Mouse (Mus musculus): ENCODE results near the gene Gm11027. TPM values are rescaled to one million over a fixed set of nuclear protein-coding genes. Genes with fewer than 3 reads are reported as not detected.

Gene Gm11027
- polyA plus RNA-seq, 1 experiment: not detected

DNA sequence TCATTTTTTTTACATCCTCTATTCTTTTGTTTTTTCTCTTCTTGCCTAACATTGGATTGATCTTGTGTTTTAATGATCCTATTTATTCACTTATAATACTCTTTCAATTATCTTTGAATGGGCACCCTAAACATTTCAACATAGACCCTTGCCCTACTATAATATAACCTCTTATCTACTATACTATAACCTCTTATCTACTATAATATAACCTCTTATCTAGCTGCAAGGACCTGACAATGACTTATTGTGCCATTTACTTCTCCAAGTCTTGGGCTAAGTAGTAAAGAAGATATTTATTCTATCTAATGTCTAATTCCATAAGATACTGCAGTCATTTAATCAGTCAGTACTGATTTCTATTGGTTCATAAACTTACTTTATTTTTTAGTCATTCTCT lies 36.8 kb upstream of the Gm11027 start:
- H3K27me3 ChIP-seq (ENCODE audit: control insufficient read depth, insufficient read depth, low read length): no peaks in the 10 kb centered on the region
- H3K4me1 ChIP-seq (ENCODE audit: control insufficient read depth, insufficient read depth, insufficient read length): no peaks in the 10 kb centered on the region
- no peak overlapping the region for H3K27ac ChIP-seq (ENCODE audit: insufficient read depth, low read length)
- TF ChIP-seq POLR2A (IDR thresholded peaks at IDR 0.05; ENCODE audit: low read depth, low read length): no peak
- TF ChIP-seq CTCF (IDR thresholded peaks at IDR 0.05; ENCODE audit: extremely low read depth, insufficient read depth, insufficient read length, insufficient replicate concordance): no peak
- no peaks in the 10 kb centered on the region for H3K36me3 ChIP-seq (ENCODE audit: control insufficient read depth, insufficient read depth, low read length)
- no peak for DNase-seq (ENCODE audit: low read depth in 1 of 2, low spot score in 2 of 2)
- no peak overlapping the region for H3K4me3 ChIP-seq (ENCODE audit: extremely low read depth, insufficient read depth, insufficient read length)

DNA sequence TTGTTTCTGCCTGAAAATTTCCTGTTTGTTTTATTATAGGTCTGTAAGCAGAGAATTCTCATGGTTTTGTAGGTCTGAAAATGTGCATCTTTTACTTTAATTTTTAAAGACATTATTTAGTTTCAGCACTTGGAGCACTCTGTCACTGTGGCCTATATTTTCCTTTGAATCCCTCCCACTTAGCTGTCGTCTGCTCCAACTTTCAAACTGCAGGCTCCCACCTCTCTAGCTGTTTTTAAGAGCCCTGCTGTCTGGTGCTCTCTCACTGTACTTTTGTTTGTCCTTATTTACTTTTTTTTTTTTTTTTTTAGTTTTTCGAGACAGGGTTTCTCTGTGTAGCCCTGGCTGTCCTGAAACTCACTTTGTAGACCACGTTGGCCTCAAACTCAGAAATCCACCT lies 36.4 kb upstream of the Gm11027 start:
- DNase-seq (ENCODE audit: low read depth in 1 of 2, low spot score in 2 of 2): no peak
- no peak for TF ChIP-seq POLR2A (IDR thresholded peaks at IDR 0.05; ENCODE audit: low read depth, low read length)
- TF ChIP-seq CTCF (IDR thresholded peaks at IDR 0.05; ENCODE audit: extremely low read depth, insufficient read depth, insufficient read length, insufficient replicate concordance): no peak
- WGBS: 78% methylated on average over 3 of the region's 3 CpGs

DNA sequence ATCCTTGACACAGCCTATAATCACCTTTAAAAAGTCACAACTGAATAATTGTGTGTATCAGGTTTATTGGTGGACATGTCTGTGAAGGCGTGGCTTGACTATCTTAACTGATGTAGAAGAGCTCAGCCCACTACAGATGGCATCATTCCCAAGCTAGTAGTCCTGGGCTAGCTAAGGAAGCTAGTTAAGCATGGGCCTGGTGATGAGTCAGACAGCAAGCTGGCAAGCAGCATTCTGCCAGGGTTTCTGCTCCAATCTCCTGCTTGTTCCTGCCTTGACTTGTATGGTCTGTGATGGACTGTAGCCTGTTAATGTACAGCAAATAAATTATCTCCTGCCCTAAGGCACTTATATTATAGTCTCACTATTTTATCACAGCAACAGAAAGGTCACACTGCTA lies 30.6 kb upstream of the Gm11027 start:
- no peak for TF ChIP-seq CTCF (IDR thresholded peaks at IDR 0.05; ENCODE audit: extremely low read depth, insufficient read depth, insufficient read length, insufficient replicate concordance)
- TF ChIP-seq POLR2A (IDR thresholded peaks at IDR 0.05; ENCODE audit: low read depth, low read length): no peak
- WGBS: 83% methylated on average over 1 of the region's 1 CpGs

More for the DNA sequence above, 36.4 kb upstream of the Gm11027 start:
- no peaks in the 10 kb centered on the region for H3K36me3 ChIP-seq (ENCODE audit: control insufficient read depth, insufficient read depth, low read length)
- H3K4me1 ChIP-seq (ENCODE audit: control insufficient read depth, insufficient read depth, insufficient read length): no peaks in the 10 kb centered on the region
- H3K27ac ChIP-seq (ENCODE audit: insufficient read depth, low read length): no peak overlapping the region
- no peak overlapping the region for H3K4me3 ChIP-seq (ENCODE audit: extremely low read depth, insufficient read depth, insufficient read length)
- no peaks in the 10 kb centered on the region for H3K27me3 ChIP-seq (ENCODE audit: control insufficient read depth, insufficient read depth, low read length)

DNA sequence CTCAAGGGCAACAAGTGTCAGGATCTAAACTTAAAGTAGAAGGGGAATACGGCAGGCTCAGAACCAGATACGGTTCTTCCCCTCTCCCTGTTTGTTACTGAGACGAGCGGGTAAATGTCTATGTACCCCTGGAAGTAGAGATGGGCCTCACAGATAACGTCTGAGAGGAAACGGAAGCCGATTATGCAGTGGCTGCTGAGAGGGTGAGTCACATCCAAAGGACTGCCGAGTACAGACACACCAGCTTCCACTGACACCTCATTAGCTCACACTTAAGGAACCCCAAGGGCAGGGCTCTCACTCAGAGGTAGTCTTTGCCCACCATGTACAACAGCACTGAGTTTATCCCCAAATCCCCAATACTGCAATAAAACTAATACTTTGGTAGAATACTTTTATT lies 20.5 kb upstream of the Gm11027 start:
- H3K4me1 ChIP-seq (ENCODE audit: control insufficient read depth, insufficient read depth, insufficient read length): no peaks in the 10 kb centered on the region
- no peak overlapping the region for H3K4me3 ChIP-seq (ENCODE audit: extremely low read depth, insufficient read depth, insufficient read length)
- H3K36me3 ChIP-seq (ENCODE audit: control insufficient read depth, insufficient read depth, low read length): no peaks in the 10 kb centered on the region
- no peak for DNase-seq (ENCODE audit: low read depth in 1 of 2, low spot score in 2 of 2)
- no peak for TF ChIP-seq CTCF (IDR thresholded peaks at IDR 0.05; ENCODE audit: extremely low read depth, insufficient read depth, insufficient read length, insufficient replicate concordance)
- TF ChIP-seq POLR2A (IDR thresholded peaks at IDR 0.05; ENCODE audit: low read depth, low read length): no peak
- 24% methylated on average over 8 of the region's 8 CpGs for WGBS
- H3K27ac ChIP-seq (ENCODE audit: insufficient read depth, low read length): no peak overlapping the region
- no peaks in the 10 kb centered on the region for H3K27me3 ChIP-seq (ENCODE audit: control insufficient read depth, insufficient read depth, low read length)

More for the DNA sequence above, 30.6 kb upstream of the Gm11027 start:
- Histone ChIP-seq H3K4me3 (ENCODE audit: extremely low read depth, insufficient read depth, insufficient read length) (no peak overlapping the region), H3K4me1 (ENCODE audit: control insufficient read depth, insufficient read depth, insufficient read length) (no peaks in the 10 kb centered on the region), H3K36me3 (ENCODE audit: control insufficient read depth, insufficient read depth, low read length) (no peaks in the 10 kb centered on the region), H3K27me3 (ENCODE audit: control insufficient read depth, insufficient read depth, low read length) (no peaks in the 10 kb centered on the region), H3K27ac (ENCODE audit: insufficient read depth, low read length) (no peak overlapping the region)
- DNase-seq (ENCODE audit: low read depth in 1 of 2, low spot score in 2 of 2): no peak

DNA sequence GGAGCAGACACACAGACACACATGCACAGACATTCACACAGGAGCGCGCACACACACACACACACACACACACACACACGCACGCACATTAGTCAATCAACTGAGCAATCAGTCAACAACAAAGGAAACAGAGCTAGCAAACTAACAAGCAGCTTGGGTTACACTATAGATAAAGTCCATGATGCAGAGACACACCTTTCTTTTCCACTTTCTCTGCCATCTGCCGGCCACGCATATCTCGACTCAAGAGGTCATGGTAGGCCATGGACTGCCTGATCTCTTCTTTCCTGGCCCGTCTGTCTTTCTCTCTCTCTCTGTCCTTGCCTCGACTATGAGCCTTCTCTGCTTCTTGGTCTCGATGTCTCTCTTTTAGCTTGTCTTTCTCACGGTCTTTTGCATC lies 19.6 kb upstream of the Gm11027 start:
- no peak for TF ChIP-seq CTCF (IDR thresholded peaks at IDR 0.05; ENCODE audit: extremely low read depth, insufficient read depth, insufficient read length, insufficient replicate concordance)
- no peak for TF ChIP-seq POLR2A (IDR thresholded peaks at IDR 0.05; ENCODE audit: low read depth, low read length)
- WGBS: 93% methylated on average over 11 of the region's 11 CpGs

DNA sequence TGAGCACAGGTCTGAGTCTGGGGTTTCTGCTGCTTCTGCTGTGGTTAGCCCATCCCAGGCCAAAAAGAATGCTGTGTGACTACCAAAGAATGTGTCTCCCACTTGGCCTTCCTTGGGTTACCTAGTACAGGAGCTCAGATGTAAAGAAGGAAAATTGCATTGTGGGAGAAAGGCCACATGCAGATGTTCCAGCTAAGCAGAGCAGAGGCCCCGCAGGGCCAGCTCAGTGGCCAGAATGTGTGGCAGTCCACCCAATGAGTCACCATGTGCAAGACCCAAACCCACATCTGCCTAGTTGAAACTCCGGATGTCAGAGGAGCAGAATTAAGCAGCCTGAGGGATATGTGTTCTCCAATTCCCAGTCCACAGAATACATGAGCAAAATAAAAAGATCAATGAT lies 16.9 kb upstream of the Gm11027 start:
- Histone ChIP-seq H3K4me1 (ENCODE audit: control insufficient read depth, insufficient read depth, insufficient read length) (no peaks in the 10 kb centered on the region), H3K27me3 (ENCODE audit: control insufficient read depth, insufficient read depth, low read length) (no peaks in the 10 kb centered on the region), H3K27ac (ENCODE audit: insufficient read depth, low read length) (no peak overlapping the region), H3K36me3 (ENCODE audit: control insufficient read depth, insufficient read depth, low read length) (no peaks in the 10 kb centered on the region), H3K4me3 (ENCODE audit: extremely low read depth, insufficient read depth, insufficient read length) (no peak overlapping the region)
- 97% methylated on average over 2 of the region's 2 CpGs for WGBS
- no peak for DNase-seq (ENCODE audit: low read depth in 1 of 2, low spot score in 2 of 2)
- no peak for TF ChIP-seq POLR2A (IDR thresholded peaks at IDR 0.05; ENCODE audit: low read depth, low read length)
- TF ChIP-seq CTCF (IDR thresholded peaks at IDR 0.05; ENCODE audit: extremely low read depth, insufficient read depth, insufficient read length, insufficient replicate concordance): no peak

More for the DNA sequence above, 19.6 kb upstream of the Gm11027 start:
- no peaks in the 10 kb centered on the region for H3K27me3 ChIP-seq (ENCODE audit: control insufficient read depth, insufficient read depth, low read length)
- no peak overlapping the region for H3K27ac ChIP-seq (ENCODE audit: insufficient read depth, low read length)
- H3K36me3 ChIP-seq (ENCODE audit: control insufficient read depth, insufficient read depth, low read length): no peaks in the 10 kb centered on the region
- H3K4me3 ChIP-seq (ENCODE audit: extremely low read depth, insufficient read depth, insufficient read length): no peak overlapping the region
- no peak for DNase-seq (ENCODE audit: low read depth in 1 of 2, low spot score in 2 of 2)
- H3K4me1 ChIP-seq (ENCODE audit: control insufficient read depth, insufficient read depth, insufficient read length): no peaks in the 10 kb centered on the region

DNA sequence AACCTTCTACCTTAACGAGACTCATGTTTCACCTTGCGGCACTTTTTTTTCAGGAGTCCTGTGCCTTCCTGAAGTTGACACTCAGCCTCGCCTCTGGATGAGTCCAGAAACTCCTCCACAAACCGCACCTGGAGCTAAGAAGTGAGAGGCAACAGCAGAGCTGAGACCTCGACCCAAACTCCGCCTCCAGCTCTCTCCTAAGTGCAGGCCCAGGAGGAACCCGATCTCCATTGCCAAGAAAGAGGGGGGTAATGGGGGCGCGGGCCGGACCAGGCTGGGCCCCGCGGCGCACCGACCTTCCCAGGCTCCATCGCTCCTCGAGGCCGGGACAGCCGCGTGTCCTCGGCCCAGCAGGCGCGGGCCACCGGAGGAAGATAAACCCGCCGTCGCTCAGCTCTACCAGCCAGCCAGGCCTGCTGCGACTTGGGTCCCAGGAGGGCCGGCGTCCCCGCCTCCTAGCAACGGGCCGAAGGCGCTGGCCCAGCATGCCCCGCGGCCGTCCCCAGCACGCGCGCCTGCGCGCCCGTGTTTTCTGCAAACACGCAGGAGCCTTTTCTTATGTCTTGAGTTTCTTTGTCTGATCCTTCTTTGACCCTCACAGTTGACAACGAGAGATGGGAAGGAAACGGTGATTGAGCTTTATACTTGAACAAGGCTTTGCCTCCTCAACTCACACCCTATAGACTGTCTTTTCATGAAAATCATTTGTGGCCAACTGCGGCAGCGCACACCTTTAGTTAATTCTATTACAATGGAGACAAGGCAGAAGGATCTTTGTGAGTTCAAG lies 12.4 kb upstream of the Gm11027 start, which contains the start of gene Wdr60:
Gene Wdr60 (minus strand): TSS at position 468 of the 787 bp plus-strand sequence.
- peak; percentile 51 to 89 for DNase-seq (ENCODE audit: low read depth in 1 of 2, low spot score in 2 of 2)
- WGBS: 5% methylated on average over 47 of the region's 47 CpGs
- TF ChIP-seq CTCF (IDR thresholded peaks at IDR 0.05; ENCODE audit: extremely low read depth, insufficient read depth, insufficient read length, insufficient replicate concordance) (no peak), POLR2A (IDR thresholded peaks at IDR 0.05; ENCODE audit: low read depth, low read length) (no peak)
- no peak within 1 kb of the TSS for H3K27ac ChIP-seq (ENCODE audit: insufficient read depth, low read length)
- H3K4me3 ChIP-seq (ENCODE audit: extremely low read depth, insufficient read depth, insufficient read length): peak within 1 kb of the TSS; percentile 62
- H3K36me3 ChIP-seq (ENCODE audit: control insufficient read depth, insufficient read depth, low read length): no peaks in the 10 kb centered on the region
- H3K4me1 ChIP-seq (ENCODE audit: control insufficient read depth, insufficient read depth, insufficient read length): no peaks in the 10 kb centered on the region
- H3K27me3 ChIP-seq (ENCODE audit: control insufficient read depth, insufficient read depth, low read length): no peaks in the 10 kb centered on the region
